Mouse (Mus musculus) neural tube, embryonic 10.5 days (tissue): Measurements from ENCODE around the gene Gm8229.
A peak's percentile ranks its signal among the peaks of the same experiment; 100 is the strongest.
"Not testable (repeated sequence)": the region's sequence is repeated elsewhere in the genome, so short reads cannot be mapped to it uniquely, and the experiment has no call there.

Experiments used
- DNase-seq: peaks from one replicate; pipeline ENCODE4 v3.0.0-alpha.2; 2017; ENCODE audit warnings: low spot score; ENCODE audit errors: extremely low spot score

The Gm8229 gene

GRCm38 (mm10) chr14:44365057-44365456 lies at the start of gene Gm8229:
Gene Gm8229 (plus strand): TSS chr14:44365357.
- DNase-seq: not testable (repeated sequence)

- DNase-seq: not testable (repeated sequence)
These were observed 26.7 kb upstream of the Gm8229 start, which contains the start of gene Gm5930 for GRCm38 (mm10) chr14:44338484-44338883. Gene Gm5930 (minus strand): TSS chr14:44338584.

GRCm38 (mm10) chr14:44361416-44361815 lies 3.7 kb upstream of the Gm8229 start:
- not testable (repeated sequence) for DNase-seq

- DNase-seq: peak; percentile 9
These were observed 2.9 kb upstream of the Gm8229 start for GRCm38 (mm10) chr14:44362301-44362700.

GRCm38 (mm10) chr14:44384233-44384632 lies 19.1 kb downstream of the Gm8229 start:
- DNase-seq: not testable (repeated sequence)

GRCm38 (mm10) chr14:44410588-44410987 lies 45.4 kb downstream of the Gm8229 start, which contains the start of gene Gm3371:
Gene Gm3371 (minus strand): TSS chr14:44410688.
- DNase-seq: not testable (repeated sequence)
